Mouse (Mus musculus) olfactory bulb, adult 2 months (tissue): ENCODE measurements around the gene Kctd18.

Experiments used
- CTCF ChIP-seq: fragments of 200-500 bp; IDR thresholded peaks from 2 replicates; pipeline ENCODE4 v1.5.1; 2012; ENCODE audit warnings: low read depth, mild to moderate bottlenecking, low read length, moderate library complexity; ENCODE audit not compliant: insufficient read depth
- POLR2A ChIP-seq: fragments of 200-500 bp; IDR thresholded peaks from 2 replicates; pipeline ENCODE4 v1.6.1; 2012; ENCODE audit warnings: mild to moderate bottlenecking, low read depth, low read length, moderate library complexity; ENCODE audit not compliant: insufficient read depth

- TF ChIP-seq CTCF (no peak), POLR2A (no peak)
These were observed 27.5 kb downstream of the Kctd18 start for GRCm38 (mm10) chr1:57991277-57991676.
